Mouse (Mus musculus): ENCODE measurements at regions not wholly inside any gene's neighbourhood (a gene's known extent, or its start where the extent isn't known, plus 50 kb on each side); places are given as distances from the start of the nearest gene placed in this dataset.

DNA sequence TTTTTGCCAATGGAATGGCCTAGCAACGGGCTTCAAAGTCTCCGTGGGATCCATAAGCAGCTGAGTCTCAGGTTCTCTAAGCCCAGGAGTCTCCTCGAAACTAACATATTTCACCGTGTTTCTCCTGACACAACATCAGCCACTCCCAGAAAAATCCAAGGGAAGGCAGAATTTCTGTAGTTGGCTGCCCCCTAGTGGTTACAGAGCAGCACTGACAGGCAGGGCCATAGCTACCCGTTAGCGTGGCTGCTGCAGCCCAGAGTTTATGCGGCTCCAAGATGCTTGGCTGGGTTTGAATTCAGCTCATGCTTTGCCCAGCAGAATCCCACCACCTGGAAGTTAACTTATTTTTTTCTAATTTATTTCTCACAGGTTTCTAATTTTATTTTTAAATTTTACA, 140.9 kb upstream of the Tmem164 start:
- DNase-seq (ENCODE audit: low spot score in 2 of 2) = peak; percentile 48 to 67

DNA sequence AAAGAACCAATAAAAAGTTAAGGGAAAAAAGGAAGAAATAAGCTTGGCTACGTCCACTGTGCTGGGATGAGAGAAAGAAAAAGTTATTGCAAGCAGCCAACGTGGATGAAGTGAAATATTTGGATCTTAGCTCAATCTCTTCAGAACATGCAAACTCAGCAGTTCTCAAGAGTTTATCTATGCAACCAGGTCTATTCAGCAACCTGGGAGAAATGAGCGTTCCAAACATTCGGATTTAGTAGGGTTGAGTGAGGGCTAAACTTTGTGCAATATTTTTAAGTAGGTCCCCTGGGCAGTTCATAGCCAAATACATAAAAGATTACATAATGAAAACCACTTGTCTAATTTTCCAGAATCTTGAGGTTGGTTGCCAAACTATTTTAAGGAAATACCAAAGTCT, 129.0 kb upstream of the Tmem164 start:
- DNase-seq (ENCODE audit: low spot score in 2 of 2) = no peak

DNA sequence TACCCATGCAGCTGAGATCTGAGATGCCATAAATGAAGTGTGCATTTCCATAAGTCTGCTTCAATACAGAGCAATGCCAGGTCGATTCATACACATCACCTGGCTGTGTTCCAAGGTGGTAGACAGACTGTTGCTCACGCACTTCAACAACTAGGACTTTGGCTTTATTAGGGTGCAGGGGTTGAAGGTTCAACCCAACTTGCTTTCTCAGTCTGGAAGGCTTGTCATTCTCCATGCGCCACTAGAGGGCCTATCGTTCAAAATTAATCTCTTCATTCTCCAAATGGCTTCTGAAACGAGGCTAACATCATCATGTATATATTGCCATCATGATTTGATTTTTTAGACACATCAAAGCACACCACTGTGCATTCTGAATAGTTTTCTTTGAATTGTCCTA, 127.0 kb upstream of the Tmem164 start:
- peak; percentile 28 to 55 for DNase-seq (ENCODE audit: low spot score in 2 of 2)

DNA sequence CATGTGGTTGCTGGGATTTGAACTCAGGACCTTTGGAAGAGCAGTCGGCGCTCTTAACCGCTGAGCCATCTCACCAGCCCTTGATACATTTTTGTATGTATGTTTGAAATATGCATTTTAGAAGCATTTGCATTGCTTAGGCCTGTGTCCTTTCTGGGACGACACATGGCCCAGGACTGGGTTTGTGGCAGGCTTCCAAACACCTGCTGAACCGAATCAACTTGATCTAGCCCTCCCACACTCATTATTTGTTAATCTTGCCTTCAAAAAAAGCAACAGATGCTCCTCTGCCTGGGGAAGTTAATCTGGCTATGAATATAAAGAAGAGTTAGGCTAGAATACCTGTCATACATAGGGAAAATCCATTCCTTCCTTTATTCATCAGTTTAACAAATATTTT, 123.7 kb upstream of the Tmem164 start:
- no peak for DNase-seq (ENCODE audit: low spot score in 2 of 2)

DNA sequence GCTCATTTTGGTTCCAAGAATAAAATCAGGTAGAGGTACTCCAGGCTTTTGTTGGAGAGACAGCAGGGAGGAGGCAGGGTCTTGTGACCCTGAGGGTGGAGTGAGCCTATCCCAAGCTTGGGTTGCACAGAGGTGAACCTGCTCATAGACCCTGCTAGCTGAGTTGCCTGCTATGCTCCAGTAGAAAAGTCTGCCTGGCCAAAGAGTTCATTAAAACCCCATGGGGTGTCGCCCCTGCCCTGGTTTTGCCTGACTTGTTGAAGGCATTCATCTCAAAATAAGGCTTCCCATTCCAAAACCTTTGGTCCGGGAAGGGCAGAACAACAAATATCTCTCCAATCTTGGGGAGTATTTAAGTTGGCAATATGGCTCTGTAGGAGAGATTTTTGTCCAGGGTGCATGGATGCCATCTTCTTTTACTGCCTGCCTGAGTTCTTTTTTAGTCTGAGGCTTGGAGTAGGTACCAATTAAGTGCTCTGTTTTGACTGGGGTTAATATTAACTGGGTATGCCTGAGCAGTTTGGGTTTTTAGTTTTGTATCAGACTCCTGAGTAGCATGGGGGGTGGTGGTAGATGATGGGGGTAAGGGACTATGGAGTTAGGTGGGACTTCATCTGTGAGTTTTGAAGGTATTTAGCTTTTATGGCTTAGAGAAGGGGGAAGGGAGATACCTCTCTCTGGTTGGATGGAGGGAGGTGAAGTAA, 120.8 kb upstream of the Tmem164 start:
- no peak for DNase-seq (ENCODE audit: low spot score in 2 of 2)

DNA sequence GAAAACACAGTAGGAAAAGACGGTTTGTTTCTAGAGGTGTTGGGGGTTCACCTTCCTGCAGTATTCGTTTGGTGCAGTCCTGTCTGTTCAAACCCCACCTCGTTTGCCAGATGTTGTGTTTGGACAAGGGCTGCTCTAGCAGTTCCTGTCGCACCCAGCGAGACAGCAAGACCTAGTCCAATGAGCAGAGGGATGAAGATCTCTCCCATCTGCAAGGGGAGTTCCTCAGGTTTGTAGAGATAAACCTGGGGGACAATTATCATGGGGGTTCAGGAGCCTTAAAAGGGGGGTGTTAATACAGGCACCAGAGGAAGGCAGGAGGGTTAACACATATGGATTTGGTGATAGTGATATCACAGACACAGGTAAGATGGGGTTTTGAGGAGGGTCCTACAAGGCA, 119.4 kb upstream of the Tmem164 start:
- no peak for DNase-seq (ENCODE audit: low spot score in 2 of 2)

DNA sequence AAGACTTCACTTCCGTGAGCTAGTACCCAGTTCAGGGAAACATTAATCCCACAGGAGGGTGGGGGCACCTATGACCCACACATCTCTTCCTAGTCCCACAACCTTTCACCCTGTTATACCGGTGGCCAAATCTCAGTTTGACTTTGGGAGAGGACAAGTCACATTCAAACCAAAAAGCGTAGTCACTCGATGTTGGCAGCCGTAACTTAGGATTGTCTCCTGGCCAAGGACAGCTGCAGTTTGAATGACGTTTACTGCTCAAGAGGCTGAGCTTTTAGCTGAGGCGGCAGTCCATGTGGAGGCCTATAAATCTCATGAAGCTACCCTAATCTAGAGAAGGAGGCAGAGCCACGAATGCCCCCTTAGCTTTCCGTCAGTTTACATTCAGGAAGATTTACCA, 117.0 kb upstream of the Tmem164 start:
- DNase-seq (ENCODE audit: low spot score in 2 of 2) = no peak

DNA sequence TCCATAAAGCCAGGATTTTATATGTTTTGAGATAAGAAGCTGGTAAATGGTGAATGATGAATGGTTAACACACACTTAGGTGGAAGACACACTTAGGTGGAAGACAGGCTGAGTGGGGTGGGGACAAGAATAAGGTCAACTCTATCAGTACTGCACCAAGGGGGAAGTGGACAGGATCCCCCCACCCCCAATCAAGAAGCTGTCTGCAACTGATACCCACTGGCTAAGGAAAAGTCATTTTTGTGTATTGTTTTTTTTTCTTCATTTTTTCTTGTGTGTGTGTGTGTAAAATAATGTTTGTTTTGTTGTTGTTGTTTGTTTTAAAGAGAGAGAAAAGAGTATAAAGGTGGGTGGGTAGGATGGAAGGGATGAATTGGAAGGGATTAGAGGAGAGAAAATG, 109.4 kb upstream of the Tmem164 start:
- DNase-seq (ENCODE audit: low spot score in 2 of 2) = no peak

DNA sequence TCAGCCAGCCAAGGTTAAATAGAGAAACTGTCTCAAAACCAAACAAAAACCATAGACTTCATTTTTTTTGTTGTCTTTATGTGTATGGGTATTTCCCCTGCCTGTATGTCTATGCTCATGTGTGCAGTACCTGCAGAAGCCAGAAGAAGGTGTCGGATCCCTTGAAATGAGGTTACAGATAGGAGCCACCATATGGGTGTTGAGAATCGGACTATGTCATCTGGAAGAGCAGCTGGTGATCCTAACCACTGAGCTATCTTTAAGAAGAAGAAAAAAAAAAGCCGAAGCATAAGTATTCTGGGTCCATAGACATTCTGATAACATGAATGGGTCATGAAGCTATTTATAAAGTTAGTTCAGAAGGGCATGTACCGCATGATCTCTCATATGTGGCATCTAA, 107.2 kb upstream of the Tmem164 start:
- DNase-seq (ENCODE audit: low spot score in 2 of 2) = no peak

DNA sequence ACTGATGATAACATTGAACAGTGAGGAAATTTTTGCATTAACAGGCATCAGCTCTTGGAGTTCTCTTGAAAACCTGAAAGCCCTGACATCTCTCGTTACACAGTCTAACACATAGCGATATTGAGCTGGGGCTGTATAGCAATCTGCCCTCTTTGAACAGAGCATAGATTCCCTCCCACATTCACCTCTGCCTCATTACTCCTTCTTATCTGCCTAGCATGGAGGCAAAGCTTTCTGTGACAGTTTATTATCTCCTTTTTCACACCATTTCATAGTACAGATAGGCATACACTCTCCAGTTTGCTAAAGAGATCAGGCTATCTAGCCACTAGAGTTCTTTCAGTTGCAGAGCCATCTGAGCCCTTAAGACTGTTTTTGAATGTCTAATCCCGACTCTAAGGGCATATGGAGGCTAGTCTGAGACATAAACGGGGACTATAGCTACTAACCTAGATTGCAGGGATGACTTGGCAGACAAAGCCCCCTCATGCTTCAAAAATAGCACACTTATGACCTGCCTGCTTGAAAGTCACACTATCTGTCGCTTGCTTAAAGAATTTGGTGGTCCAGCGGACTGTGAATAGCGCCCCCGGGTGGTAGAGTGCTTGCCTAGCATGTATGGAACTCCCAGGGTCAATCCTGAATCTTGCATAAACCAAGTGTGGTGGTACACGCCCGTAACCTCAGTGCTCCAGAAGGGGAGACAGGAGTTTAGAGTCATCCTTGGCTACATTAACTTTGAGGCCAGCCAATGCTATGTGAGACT, 106.1 kb upstream of the Tmem164 start:
- DNase-seq (ENCODE audit: low spot score in 2 of 2) = no peak

DNA sequence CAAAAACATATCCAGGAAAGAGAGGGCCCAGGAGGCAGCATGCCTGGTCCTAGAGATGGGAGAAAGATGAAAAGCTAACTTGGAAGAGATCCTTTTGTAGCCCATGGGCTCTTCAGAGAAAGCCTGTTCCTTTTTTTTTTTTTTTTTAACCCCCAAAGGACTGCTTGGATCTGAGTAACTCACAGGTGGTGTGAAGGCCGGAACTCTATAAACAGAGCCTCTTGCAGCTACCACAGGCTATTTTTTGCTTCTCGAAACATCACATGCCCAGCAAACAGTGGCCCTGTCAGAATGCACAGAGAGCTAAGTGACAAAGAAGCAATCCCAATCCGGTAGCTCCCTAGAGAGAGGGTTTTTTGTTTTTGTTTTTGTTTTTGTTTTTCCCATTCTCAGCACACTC, 105.1 kb upstream of the Tmem164 start:
- DNase-seq (ENCODE audit: low spot score in 2 of 2) = no peak

DNA sequence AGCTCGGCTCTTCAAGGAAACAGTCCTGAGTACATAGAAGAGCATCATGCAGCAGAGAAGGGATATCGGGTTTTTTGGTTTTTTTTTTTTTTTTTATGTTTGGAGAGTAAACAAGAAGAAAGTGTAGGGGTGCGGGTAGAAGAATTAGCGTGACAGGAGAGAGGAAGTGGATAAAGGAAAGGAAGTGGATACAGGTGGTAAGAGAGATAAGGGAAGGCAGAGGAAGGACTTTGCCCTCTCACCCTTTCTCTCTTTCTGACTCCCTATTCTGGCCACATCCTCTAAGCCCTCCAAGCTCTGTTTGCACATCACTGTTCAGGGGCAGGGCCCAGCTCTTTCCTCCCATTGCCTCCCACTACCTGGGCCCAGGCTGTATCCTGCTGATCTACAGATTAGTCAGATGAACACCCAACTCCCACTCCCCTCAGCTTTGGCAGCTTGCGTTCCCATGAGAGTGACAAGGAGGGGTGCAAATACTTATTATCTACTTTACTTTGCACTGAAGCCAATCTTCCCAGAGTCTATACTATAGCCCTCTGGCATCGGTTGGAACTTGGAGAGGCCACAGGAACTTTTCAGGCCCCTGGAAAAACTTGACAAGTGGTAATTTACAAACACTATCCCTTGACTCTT, 103.6 kb upstream of the Tmem164 start:
- no peak for DNase-seq (ENCODE audit: low spot score in 2 of 2)

DNA sequence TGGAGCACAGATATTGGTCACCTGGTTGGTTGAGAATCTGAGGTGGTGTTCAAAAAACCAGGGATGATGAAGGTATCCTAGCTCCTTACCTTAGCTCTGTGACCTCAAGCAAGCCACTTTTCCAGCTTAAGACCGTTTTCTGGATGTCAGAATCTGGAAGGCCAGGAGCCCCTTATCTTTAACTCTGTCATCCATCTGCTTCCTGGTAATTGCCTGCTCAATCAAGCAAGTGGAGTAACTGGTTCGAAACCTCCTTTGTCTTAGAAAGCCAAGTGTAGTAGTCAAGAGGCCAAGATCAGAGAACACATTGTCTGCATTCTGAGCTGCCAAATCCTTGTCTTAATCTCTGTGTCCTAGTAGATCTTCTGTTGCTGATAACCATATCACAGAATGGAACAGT, 95.9 kb upstream of the Tmem164 start:
- DNase-seq (ENCODE audit: low spot score in 2 of 2) = no peak

DNA sequence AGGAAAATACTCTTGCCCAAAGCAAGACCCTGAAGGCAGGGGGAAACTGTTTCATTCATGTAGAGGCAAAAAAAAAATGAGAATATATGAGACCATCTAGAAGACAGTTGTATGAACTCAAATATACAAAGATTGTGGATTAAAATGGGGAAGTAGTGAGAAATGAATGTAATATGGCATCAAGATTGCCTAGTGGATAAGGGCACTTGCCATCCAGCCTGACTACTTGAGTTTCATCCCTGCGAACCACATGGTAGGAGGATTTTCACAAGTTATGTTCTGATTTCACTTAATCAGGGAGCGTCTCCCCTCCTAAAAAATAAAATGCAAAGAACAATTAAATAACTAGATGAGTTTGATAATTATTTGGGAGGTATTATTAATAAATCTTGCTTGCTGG, 81.8 kb upstream of the Tmem164 start:
- DNase-seq (ENCODE audit: low spot score in 2 of 2) = no peak

DNA sequence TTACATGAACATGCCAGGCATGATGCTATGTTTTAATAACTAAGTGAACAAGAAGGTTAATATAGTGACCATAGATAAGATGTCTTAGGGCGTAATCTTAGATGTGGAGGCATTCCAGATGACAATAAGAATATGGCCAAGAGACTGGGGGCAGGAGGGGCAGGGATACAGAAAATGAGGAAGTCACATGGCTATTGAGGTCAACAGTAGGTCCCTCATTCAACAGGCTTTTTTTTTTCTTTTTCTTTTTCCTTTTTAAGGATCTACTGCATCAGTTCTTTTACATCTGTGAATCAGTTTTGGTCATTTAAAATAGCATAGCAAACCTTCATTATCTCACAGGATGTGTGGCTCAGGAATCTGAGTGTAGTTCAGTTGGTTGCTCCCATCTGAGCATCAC, 80.4 kb upstream of the Tmem164 start:
- DNase-seq (ENCODE audit: low spot score in 2 of 2) = no peak

DNA sequence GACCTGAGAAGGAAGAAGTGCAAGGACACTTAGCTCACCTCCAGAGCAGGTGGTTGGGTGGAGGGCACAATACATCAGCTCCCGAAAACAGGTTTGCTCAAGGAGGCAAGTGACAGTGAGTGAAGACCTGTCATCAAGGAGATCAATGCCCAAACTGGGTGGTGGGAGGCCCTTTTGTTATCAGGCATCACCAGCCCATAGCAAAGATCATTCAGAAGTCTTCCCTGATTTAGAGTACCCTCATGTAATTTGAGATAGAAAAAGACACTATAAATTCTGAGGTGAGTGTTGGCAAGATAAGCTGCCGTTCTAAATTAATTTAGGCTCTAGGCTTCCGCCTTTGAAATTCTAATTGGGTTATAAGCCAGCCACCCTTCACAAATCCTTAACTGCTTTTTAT, 76.1 kb upstream of the Tmem164 start:
- DNase-seq (ENCODE audit: low spot score in 2 of 2) = no peak

DNA sequence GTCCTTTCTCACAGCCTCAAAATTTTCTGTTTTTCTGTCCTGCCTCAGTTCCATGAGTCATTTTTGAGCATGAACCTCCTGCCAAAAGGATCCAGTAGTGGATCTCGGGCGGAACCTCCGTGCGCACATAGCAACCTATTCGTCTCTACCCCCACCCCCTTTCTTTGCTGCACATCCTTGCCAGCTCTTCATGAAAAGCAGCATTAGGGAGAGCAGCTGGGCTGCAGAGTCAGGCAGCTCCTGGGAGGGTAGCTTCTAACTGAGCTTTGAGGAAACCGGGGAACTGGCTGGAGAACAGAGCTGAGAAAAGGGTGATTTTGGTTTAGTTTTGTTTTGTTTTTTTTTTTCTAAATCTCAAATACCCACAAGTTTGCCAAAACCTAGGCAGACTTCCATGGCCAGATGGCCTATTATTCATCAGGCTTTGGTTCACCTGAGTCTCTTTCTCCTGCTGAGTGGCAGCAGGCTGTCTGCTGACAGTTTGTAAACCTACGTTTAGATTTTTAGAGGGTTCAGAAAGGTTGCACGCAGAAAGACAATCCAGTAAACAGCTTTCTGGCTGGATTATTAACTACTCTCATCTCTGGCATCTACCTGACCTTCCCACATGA, 74.5 kb upstream of the Tmem164 start:
- DNase-seq (ENCODE audit: low spot score in 2 of 2) = no peak

DNA sequence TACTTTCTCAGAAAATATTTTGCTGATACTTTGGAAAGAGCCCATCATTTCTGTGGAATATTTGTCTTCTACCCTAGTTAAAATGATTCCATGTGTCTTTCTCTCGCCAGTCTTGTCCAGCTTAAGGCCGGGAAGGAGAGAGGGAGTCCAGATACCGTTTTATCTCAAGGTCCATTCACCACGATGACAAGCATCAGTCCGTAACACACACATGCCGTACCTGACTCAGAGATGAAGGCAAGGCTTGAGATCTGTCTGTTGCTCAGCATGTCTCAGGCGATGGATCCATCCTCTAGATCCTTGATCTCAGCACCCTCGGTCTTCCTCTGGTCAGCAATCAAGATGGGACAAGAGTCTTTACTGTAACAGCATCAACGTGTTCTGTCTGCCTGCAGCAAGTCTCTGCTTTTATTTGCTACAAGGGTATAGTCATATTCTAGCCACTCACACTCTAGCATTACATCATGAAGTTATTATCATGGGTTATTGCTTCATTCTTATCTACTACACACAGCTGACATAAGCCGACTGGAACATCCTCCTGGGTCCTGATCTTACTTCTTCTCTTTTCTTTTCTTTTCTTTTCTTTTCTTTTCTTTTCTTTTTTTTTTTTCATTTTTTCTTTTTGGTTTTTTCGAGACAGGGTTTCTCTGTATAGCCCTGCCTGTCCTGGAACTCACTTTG, 64.9 kb upstream of the Tmem164 start:
- DNase-seq (ENCODE audit: low spot score in 2 of 2) = no peak

DNA sequence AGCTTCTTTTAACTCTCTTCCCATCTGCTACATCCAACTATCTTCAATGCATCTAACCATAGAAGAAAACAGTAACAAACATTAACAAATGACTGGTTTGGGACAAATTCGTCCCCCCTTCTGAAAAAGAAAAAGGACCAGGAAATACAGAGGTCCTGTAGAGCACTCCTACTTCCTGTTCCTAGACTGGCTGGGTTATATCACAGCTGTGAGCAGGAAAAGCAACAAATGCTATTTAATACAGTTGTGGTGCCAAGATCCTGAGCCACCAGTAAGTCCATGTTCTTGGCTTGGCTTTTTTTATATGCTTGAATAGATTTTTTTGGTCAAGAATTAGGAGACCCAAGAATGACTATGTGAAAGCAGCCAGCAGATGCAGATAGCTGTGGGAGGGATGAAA, 62.8 kb upstream of the Tmem164 start:
- no peak for DNase-seq (ENCODE audit: low spot score in 2 of 2)

DNA sequence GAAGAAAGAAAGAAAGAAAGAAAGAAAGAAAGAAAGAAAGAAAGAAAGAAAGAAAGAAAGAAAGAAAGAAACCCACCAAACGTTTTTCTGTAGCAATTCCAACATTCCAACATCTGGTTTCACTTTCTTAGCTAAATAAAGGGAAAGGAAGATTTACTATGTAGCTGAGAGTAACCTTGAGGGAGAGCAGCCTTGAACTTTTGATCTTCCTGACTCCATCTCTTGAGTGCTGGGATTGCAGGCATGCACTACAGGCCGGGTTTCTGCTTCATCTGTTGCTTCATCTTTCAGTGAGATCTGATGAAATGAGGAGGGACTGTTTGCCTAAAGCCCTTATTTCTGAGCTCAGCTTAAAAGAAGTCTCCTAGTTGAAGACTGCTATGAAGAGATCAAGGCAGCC, 57.8 kb upstream of the Tmem164 start:
- DNase-seq (ENCODE audit: low spot score in 2 of 2) = no peak

DNA sequence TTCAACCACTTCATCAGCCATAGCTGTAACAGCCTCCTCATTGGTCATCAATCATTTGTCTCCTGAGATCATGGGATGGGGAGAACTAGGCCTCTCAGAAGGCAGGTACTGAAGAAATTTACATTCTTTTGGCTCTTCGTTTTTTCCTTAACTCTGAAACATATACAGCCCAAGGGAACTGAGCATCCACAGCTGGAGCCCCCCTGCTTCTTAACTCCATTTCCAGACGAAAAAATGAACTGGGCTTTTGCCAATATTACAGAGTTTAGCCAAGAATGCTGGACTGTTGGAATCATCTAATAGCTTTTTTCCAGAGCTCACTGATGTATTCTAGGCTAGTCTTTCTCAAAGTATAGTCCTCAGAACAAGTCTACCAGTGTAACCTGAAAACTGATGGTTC, 57.3 kb upstream of the Tmem164 start:
- DNase-seq (ENCODE audit: low spot score in 2 of 2) = no peak
